Mouse (Mus musculus): ENCODE data around the gene Ugt1a7c.
A peak's percentile ranks its signal among the peaks of the same experiment; 100 is the strongest.
"Not testable (repeated sequence)": the region's sequence is repeated elsewhere in the genome, so short reads cannot be mapped to it uniquely, and the experiment has no call there.

Ugt1a7c gene

GRCm38 (mm10) chr1:88197443-88197842, 102.6 kb downstream of the Ugt1a7c start:
- DNase-seq (ENCODE audit: low read depth) = no peak

- DNase-seq (ENCODE audit: low read depth) = peak; percentile 16
Observed at GRCm38 (mm10) chr1:88199996-88200395, 105.1 kb downstream of the Ugt1a7c start.

- no peak for DNase-seq (ENCODE audit: low read depth)
Observed at GRCm38 (mm10) chr1:88200456-88200855, 105.6 kb downstream of the Ugt1a7c start, which contains the start of gene Ugt1a2. Gene Ugt1a2, plus strand, starts transcription at chr1:88200601.

- no peak for DNase-seq (ENCODE audit: low read depth)
Observed at GRCm38 (mm10) chr1:88205294-88205922, 110.5 kb downstream of the Ugt1a7c start, which contains the start of gene Dnajb3. Gene Dnajb3, minus strand, starts transcription at chr1:88205782.

- DNase-seq (ENCODE audit: low read depth) = no peak
Observed at GRCm38 (mm10) chr1:88206843-88207479, 112.1 kb downstream of the Ugt1a7c start.

GRCm38 (mm10) chr1:88211812-88212211, 117.0 kb downstream of the Ugt1a7c start, which contains the start of gene Ugt1a1:
Gene Ugt1a1, plus strand, starts transcription at chr1:88211959.
- peak; percentile 44 for DNase-seq (ENCODE audit: low read depth)

- DNase-seq (ENCODE audit: low read depth) = peak; percentile 19
Observed at GRCm38 (mm10) chr1:88212341-88213045, 117.6 kb downstream of the Ugt1a7c start.

GRCm38 (mm10) chr1:88213061-88213460, 118.2 kb downstream of the Ugt1a7c start:
- DNase-seq (ENCODE audit: low read depth) = peak; percentile 9

GRCm38 (mm10) chr1:88213766-88214461, 119.1 kb downstream of the Ugt1a7c start:
- DNase-seq (ENCODE audit: low read depth) = peak; percentile 14

- peak; percentile 5 for DNase-seq (ENCODE audit: low read depth)
Observed at GRCm38 (mm10) chr1:88214462-88214952, 119.6 kb downstream of the Ugt1a7c start.

GRCm38 (mm10) chr1:88215466-88216380, 120.9 kb downstream of the Ugt1a7c start:
- peak; percentile 14 for DNase-seq (ENCODE audit: low read depth)

GRCm38 (mm10) chr1:88216551-88216950, 121.7 kb downstream of the Ugt1a7c start:
- peak; percentile 3 for DNase-seq (ENCODE audit: low read depth)

- peak; percentile 27 for DNase-seq (ENCODE audit: low read depth)
Observed at GRCm38 (mm10) chr1:88217144-88217543, 122.3 kb downstream of the Ugt1a7c start.

GRCm38 (mm10) chr1:88217576-88217975, 122.7 kb downstream of the Ugt1a7c start:
- peak; percentile 4 for DNase-seq (ENCODE audit: low read depth)

- peak; percentile 18 for DNase-seq (ENCODE audit: low read depth)
Observed at GRCm38 (mm10) chr1:88218051-88218450, 123.2 kb downstream of the Ugt1a7c start.

- DNase-seq (ENCODE audit: low read depth) = peak; percentile 3
Observed at GRCm38 (mm10) chr1:88218591-88218990, 123.7 kb downstream of the Ugt1a7c start.

GRCm38 (mm10) chr1:88219054-88219453, 124.2 kb downstream of the Ugt1a7c start:
- peak; percentile 5 for DNase-seq (ENCODE audit: low read depth)

GRCm38 (mm10) chr1:88220336-88220735, 125.5 kb downstream of the Ugt1a7c start:
- peak; percentile 8 for DNase-seq (ENCODE audit: low read depth)

GRCm38 (mm10) chr1:88222216-88222615, 127.4 kb downstream of the Ugt1a7c start:
- DNase-seq (ENCODE audit: low read depth) = no peak

GRCm38 (mm10) chr1:88223011-88223515, 128.2 kb downstream of the Ugt1a7c start:
- not testable (repeated sequence) for DNase-seq (ENCODE audit: low read depth)

- DNase-seq (ENCODE audit: low read depth) = no peak
Observed at GRCm38 (mm10) chr1:88223591-88223990, 128.7 kb downstream of the Ugt1a7c start.
